Mouse (Mus musculus) liver, postnatal 0 days (tissue): ENCODE data around the gene Usp6nl.
A peak's percentile ranks its signal among the peaks of the same experiment; 100 is the strongest.

ENCODE experiments used
- CTCF ChIP-seq: sonication (generic); IDR thresholded peaks from 2 replicates; pipeline ENCODE4 v1.5.1; 2016; ENCODE audit warnings: antibody characterized with exemption, low read depth
- EP300 ChIP-seq: IDR thresholded peaks from 2 replicates; pipeline ENCODE4 v1.6.1; 2016; ENCODE audit warnings: antibody characterized with exemption, low read depth, mild to moderate bottlenecking

DNA sequence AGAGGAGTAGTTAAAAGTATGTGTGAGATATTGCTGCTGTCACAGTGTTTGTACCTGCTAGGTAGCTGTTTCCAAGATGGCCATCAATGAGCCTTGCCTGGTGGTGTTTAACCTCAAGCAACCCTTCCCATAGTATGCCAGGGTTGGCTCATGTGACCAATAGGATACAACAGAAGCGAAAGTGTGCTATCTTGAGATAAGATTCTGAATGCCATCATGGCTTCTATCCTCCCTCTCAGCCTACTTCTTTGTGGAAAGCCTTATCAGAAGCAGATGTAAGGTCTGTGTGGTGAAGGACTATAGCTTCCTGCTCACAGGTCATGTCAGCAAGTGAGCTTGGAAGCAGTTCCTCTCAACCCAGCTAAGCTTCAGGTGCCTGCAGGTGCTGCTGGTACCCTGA lies 36.7 kb upstream of the Usp6nl start:
- TF ChIP-seq EP300 (peak; percentile 99), CTCF (no peak)
